Mouse (Mus musculus) lung, adult 2 months (tissue): ENCODE results near the gene Arhgap15.

Source experiments
- CTCF ChIP-seq: fragments of 200-500 bp; IDR thresholded peaks from 2 replicates; pipeline ENCODE4 v1.5.1; 2011; ENCODE audit warnings: mild to moderate bottlenecking, low read length, control low read depth; ENCODE audit not compliant: insufficient read depth
- POLR2A ChIP-seq: fragments of 200-500 bp; IDR thresholded peaks from 2 replicates; pipeline ENCODE4 v1.6.1; 2011; ENCODE audit warnings: low read depth, mild to moderate bottlenecking, control low read depth, low read length, borderline replicate concordance; ENCODE audit errors: extremely low read depth

GRCm38 (mm10) chr2:44060716-44061115, 312.1 kb downstream of the Arhgap15 start:
- TF ChIP-seq POLR2A (no peak), CTCF (no peak)
